12 mouse cellular contexts compared by ENCODE assay signal in the genomic region with DNA sequence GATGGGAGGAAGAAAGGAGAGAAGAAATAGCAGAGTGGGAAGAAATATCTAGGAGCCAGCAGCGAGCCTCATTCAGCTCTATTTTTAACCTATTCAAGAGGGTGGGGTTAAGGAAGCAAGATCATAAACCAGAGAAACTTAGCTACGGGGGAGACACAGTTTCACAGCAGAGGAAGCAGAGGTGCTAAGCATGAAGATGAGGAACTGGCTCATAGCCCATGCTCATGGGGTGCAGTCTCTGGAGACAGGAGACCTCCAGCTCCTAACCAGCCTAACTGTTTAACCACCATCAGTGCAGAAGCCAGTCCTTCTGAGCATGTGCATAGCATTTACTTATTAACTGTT. TPM values are rescaled to one million over a fixed set of nuclear protein-coding genes. Genes with fewer than 3 reads are reported as not detected.
DNase-seq lines count a peak whose midpoint lies in the region; ATAC-seq and TF ChIP-seq lines count a peak whose summit lies in the region.
"Had no signal": no experiment of that assay in that cellular context is flagged by ENCODE, and none has a peak within 500 bp of the region (broad histone marks: within the 10 kb centered on the region; RNA-seq: fewer than 3 reads in every experiment).

No protein-coding gene starts in this region.

- no peaks in the 10 kb centered on the region for H3K9me3 ChIP-seq in liver, postnatal 0 days (ENCODE audit: low read length)
- no peaks in the 10 kb centered on the region for H3K9me3 ChIP-seq in liver, embryonic 11.5 days (ENCODE audit: control insufficient read depth, low read length)
- H3K9me3 ChIP-seq in hindbrain, embryonic 10.5 days, result peaks cover 6% of the 10 kb centered on the region; the same call in 1 of the 2 replicates

- no peaks in the 10 kb centered on the region for H3K36me3 ChIP-seq in liver, postnatal 0 days (replicated peaks; ENCODE audit: insufficient read depth, low read length)
- no peaks in the 10 kb centered on the region for H3K36me3 ChIP-seq in liver, embryonic 11.5 days (ENCODE audit: control insufficient read depth, insufficient read depth, low read length)
- H3K36me3 ChIP-seq in hindbrain, embryonic 10.5 days, result no peaks in the 10 kb centered on the region
- no peaks in the 10 kb centered on the region for H3K36me3 ChIP-seq in myocyte (ENCODE audit: control insufficient read depth, insufficient read depth)
- H3K36me3 ChIP-seq: G1E had no signal

- no peak for TF ChIP-seq POLR2A in myocyte (IDR thresholded peaks at IDR 0.05; ENCODE audit: insufficient read length, low read depth)

- no peak for TF ChIP-seq EP300 in liver, postnatal 0 days (IDR thresholded peaks at IDR 0.05; ENCODE audit: low read depth)

- H3K4me1 ChIP-seq in liver, postnatal 0 days (ENCODE audit: insufficient read depth), result no peaks in the 10 kb centered on the region
- no peaks in the 10 kb centered on the region for H3K4me1 ChIP-seq in liver, embryonic 11.5 days (replicated peaks; ENCODE audit: control insufficient read depth, insufficient read depth, low read length)
- peaks cover 43% of the 10 kb centered on the region for H3K4me1 ChIP-seq in hindbrain, embryonic 10.5 days (replicated peaks)

- H3K79me2 ChIP-seq in myocyte (ENCODE audit: control insufficient read depth, insufficient read depth), result no peaks in the 10 kb centered on the region

- no peak overlapping the region for H3K27ac ChIP-seq in liver, postnatal 0 days (ENCODE audit: low read depth)
- no peak overlapping the region for H3K27ac ChIP-seq in liver, embryonic 11.5 days (ENCODE audit: low read depth, low read length)
- peak overlapping the region; percentile 78 for H3K27ac ChIP-seq in hindbrain, embryonic 10.5 days

- ATAC-seq in liver, postnatal 0 days, result no peak
- ATAC-seq in liver, embryonic 11.5 days (replicated peaks; ENCODE audit: low FRiP score), result no peak
- ATAC-seq in megakaryocyte-erythroid progenitor cell, adult 5-6 weeks (replicated peaks; ENCODE audit: low FRiP score, low TSS enrichment, poor library complexity, severe bottlenecking), result no peak
- ATAC-seq in activated CD4-positive, CD25-positive, alpha-beta regulatory T cell, adult 4 months, result no peak

- 14% methylated on average over 2 of the region's 2 CpGs for WGBS in liver, postnatal 0 days (ENCODE audit: insufficient replicate concordance)
- WGBS in liver, embryonic 11.5 days, result 46% methylated on average over 2 of the region's 2 CpGs
- WGBS in hindbrain, embryonic 10.5 days, result 66% methylated on average over 2 of the region's 2 CpGs

- DNase-seq in liver, postnatal 0 days, result no peak
- DNase-seq in liver, embryonic 11.5 days (ENCODE audit: low spot score), result no peak
- peak; percentile 18 to 51 for DNase-seq in cerebellum, postnatal 36 days
- DNase-seq in hindbrain, embryonic 10.5 days (ENCODE audit: low spot score), result no peak
- no peak for DNase-seq in kidney, adult 11 months

- H3ac ChIP-seq in myocyte (ENCODE audit: control insufficient read depth, insufficient read length), result no peak overlapping the region

- H3K4me2 ChIP-seq in liver, postnatal 0 days (ENCODE audit: low read depth, low read length), result peak overlapping the region; percentile 30
- H3K4me2 ChIP-seq in liver, embryonic 11.5 days, result no peak overlapping the region
- H3K4me2 ChIP-seq in myocyte (ENCODE audit: low read depth), result peak overlapping the region; percentile 49

- no peak overlapping the region for H3K4me3 ChIP-seq in liver, postnatal 0 days (ENCODE audit: low read depth, low read length)
- no peak overlapping the region for H3K4me3 ChIP-seq in liver, embryonic 11.5 days (ENCODE audit: low read depth, low read length)
- no peak overlapping the region for H3K4me3 ChIP-seq in hindbrain, embryonic 10.5 days
- no peak overlapping the region for H3K4me3 ChIP-seq in myocyte

- no peak for TF ChIP-seq CTCF in liver, postnatal 0 days (IDR thresholded peaks at IDR 0.05; ENCODE audit: low read depth)

- H3K27me3 ChIP-seq in liver, postnatal 0 days (ENCODE audit: insufficient read depth, low read length), result no peaks in the 10 kb centered on the region
- no peaks in the 10 kb centered on the region for H3K27me3 ChIP-seq in liver, embryonic 11.5 days (replicated peaks; ENCODE audit: control insufficient read depth, insufficient read depth, low read length)
- no peaks in the 10 kb centered on the region for H3K27me3 ChIP-seq in hindbrain, embryonic 10.5 days (ENCODE audit: insufficient read depth, poor library complexity, severe bottlenecking)
- H3K27me3 ChIP-seq in myocyte (ENCODE audit: control insufficient read depth, insufficient read depth, insufficient read length), result peaks cover 8% of the 10 kb centered on the region

- H3K9ac ChIP-seq in liver, postnatal 0 days (replicated peaks), result no peak overlapping the region
- H3K9ac ChIP-seq in liver, embryonic 11.5 days (ENCODE audit: low read depth, low read length), result no peak overlapping the region

TF ChIP-seq in myocyte, 11 proteins besides CTCF, POLR2A, EP300 and RAD21:
- TF ChIP-seq REST (IDR thresholded peaks at IDR 0.05; ENCODE audit: insufficient read depth, insufficient read length) (no peak), E2F4 (IDR thresholded peaks at IDR 0.05; ENCODE audit: insufficient read depth) (no peak), MYOG (IDR thresholded peaks at IDR 0.05; ENCODE audit: control insufficient read depth in 1 of 3, insufficient read depth in 1 of 3, insufficient read length in 2 of 3, low read depth in 2 of 3) (no peak), CEBPB (IDR thresholded peaks at IDR 0.05; ENCODE audit: insufficient read depth, poor library complexity, severe bottlenecking) (no peak), USF1 (IDR thresholded peaks at IDR 0.05; ENCODE audit: low read depth) (no peak), MYOD1 (IDR thresholded peaks at IDR 0.05; ENCODE audit: control insufficient read depth in 1 of 3, insufficient read length in 2 of 3, low read depth in 2 of 3) (no peak), SRF (IDR thresholded peaks at IDR 0.05; ENCODE audit: control insufficient read depth, insufficient read length, low read depth) (no peak), TCF12 (IDR thresholded peaks at IDR 0.05; ENCODE audit: insufficient read depth, poor library complexity, severe bottlenecking) (no peak), MAX (IDR thresholded peaks at IDR 0.05; ENCODE audit: low read depth) (no peak), POLR2AphosphoS2 (IDR thresholded peaks at IDR 0.05; ENCODE audit: insufficient read length, low read depth) (no peak), TCF3 (IDR thresholded peaks at IDR 0.05; ENCODE audit: insufficient read length, low read depth) (no peak)

RNA-seq across cellular contexts. Expression of a gene that starts 34.5 kb away (rescaled TPM):
- not detected in 2 replicates for polyA plus RNA-seq in liver, postnatal 0 days (2015; fragmentation: Nextera tagmentation; extraction: Ambion mirVana)
- not detected in 2 replicates for polyA plus RNA-seq in liver, embryonic 11.5 days (2014; fragmentation: Nextera tagmentation; extraction: Ambion mirVana)
- polyA plus RNA-seq in hindbrain, embryonic 10.5 days (2016; fragmentation: Nextera tagmentation; extraction: Ambion mirVana), result 0.12 and 0.21 TPM in 2 replicates
- polyA plus RNA-seq in myocyte (2012; fragmentation: generic; extraction: Trizol), result 0.08 TPM
- not detected in 2 replicates for total RNA-seq in megakaryocyte-erythroid progenitor cell, adult 5-6 weeks (2014; fragmentation: Nextera tagmentation)
- total RNA-seq in megakaryocyte-erythroid progenitor cell, adult 5-6 weeks (2017), result not detected in 2 replicates
- not detected for polyA plus RNA-seq in activated CD4-positive, CD25-positive, alpha-beta regulatory T cell, adult 4 months (2017; shearing (Covaris generic))
- total RNA-seq: common myeloid progenitor, adult 5-6 weeks; G1E; heart, postnatal 10 days; liver, adult 2 months had no signal
- polyA plus RNA-seq: G1E; liver, adult 2 months had no signal

Comparison
In these comparisons a context has a peak if more than half of its experiments do, and no peak if none do; other contexts are left out.
1. DNase-seq: peak in cerebellum, postnatal 36 days (2 of 2); none in liver, postnatal 0 days (single experiment), liver, embryonic 11.5 days (single experiment), hindbrain, embryonic 10.5 days (single experiment) and kidney, adult 11 months (single experiment).